Mouse (Mus musculus): ENCODE data around the gene Mrap.

Mrap gene

DNA sequence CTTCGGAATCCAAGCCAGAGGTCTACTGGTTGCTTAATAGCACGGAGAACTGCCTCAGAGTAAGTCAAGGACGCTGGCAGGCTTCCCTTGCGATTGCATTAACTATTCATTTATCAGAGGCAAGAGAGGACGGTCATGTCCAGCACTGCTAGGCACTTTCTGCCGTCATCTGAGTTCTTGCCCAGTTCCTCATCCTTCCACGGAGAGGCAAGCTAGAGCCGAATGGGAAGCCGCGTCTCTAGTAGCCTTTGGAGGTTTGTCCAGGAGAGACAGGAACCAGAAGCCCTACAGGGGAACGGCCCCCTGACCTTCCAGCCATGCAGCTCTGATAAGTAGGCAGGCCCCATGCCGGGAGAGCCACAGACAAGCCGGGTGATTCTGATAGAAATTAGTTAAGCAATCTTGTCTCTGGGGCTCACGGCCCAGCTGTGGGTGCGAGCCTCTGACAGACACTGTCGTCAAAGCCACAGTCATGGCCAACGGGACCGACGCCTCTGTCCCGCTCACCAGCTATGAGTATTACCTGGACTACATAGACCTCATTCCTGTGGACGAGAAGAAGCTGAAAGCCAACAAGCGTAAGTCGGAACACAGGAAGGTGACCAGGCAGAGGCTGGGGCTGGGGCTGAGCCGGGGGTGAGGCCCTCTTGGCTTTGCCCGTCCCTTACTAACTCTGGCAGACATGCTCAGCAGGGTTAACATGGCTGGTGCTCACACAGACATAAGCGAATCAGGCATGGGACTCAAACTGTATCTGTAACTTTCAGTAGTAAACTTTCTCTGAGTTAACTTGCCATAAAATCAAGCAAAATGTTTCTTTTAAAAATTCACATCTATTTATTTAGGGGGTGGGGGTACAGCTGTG, at the start of gene Mrap:
Gene Mrap (plus strand): TSS at position 116 of the 865 bp plus-strand sequence.
- no peak for DNase-seq

DNA sequence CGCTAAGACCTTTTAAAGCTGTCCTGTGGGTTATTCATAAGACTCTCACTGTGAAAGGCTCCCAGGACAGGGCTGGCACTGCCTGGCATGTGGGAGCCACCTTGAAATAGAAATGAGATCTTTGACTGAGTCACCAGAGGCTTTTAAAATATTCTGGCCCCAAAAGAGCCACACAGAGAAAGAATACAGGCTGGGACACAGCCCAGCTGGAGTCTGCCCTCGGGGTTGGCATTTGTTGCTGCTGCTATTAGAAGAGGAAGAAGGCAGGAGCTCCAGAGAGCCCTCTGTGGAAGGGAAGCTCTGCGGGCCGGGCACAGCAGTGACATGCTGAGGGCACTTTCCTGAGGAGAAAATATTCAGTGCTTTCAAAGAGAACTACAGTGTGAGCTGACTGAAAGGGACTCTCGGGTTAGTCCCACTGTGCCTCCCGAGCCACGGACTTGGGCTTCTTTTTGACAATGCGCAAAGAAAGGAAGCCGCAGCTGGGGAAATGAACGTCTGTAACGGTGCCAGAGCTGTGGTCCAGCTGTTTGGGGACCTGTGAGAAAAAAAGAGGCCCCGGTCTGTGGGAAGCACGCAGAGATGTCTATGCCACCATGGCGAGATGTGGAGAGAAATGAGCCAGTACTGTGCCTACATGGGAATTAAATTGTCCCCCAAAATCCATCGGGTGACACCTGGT, 45.2 kb upstream of the Mrap start:
- peak; percentile 16 to 43 for DNase-seq

DNA sequence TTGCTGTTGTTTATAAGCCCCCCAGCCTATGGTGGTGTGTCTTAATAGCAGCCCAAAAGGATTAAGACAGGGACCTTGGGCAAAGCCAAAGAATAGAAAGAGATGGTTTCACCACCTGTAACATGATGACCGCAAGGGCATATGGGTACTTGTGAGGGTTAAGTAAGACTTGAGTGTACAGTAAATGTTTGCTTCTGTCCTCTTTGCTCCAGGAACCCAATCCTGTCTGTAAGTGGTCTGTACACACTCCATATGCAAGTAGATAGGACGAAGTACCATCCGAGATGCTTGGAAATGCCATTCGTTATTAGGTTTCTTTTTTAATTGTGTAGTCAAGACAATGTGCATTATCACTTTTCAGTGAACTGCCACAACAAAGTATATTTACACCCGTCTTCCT, 44.4 kb upstream of the Mrap start:
- DNase-seq: no peak

DNA sequence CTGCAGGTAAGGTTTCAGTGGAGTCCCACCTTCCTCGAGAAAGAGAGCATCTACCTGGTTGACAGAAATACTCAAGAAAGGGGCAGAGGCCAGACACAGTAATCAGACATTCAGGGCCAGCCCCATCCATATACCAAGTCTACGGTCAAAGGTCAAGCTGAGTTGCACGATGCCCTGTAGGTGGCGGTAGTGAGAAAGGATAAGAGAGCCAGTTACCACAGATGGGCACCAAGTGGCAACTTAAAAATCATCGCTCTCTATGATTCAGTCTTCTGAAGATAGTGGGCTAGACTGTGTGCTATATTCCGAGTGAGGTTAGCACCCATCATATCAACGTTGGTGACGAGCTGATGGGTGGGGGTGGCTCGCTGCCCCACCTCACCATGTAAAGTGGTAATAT, 43.3 kb upstream of the Mrap start:
- peak in 1 of 2 experiments; percentile 56 for DNase-seq

DNA sequence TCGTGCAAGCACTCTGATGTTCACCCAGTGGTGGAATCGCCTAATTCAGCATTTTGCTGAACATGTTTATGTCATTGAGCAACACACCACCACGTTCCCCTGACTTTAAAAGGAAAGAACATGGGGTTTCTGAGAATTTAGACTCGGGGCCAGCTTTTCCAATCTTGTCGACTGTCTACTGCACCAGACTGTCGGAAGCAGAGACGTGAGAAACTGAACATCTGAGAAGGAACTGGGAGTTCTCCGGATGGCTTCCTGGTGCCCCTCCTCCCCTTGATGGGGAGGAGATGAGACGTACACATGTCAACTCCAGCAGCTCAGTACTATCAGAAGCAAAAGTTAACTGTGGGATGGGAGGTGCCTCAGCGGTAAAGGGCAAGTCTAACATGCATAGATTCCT, 42.9 kb upstream of the Mrap start:
- DNase-seq: no peak

DNA sequence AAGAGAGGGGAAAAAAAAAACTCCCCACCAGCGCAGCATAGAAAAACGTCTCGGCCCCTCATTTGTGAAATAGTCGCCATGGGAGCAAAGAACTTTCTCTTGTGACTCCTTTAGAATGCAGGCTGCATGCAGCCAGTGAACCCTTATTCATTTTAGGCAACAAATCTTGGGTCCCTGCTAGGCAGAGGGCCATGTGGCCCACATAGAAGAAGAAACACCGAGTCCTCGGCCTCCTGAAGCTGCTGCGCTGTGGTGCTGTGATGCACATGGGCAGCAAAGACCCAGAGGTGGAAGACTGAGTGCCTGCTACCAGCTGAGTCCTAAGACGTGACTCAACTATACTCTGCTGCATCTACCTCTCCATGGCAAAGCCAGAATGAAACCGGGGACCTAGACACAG, 41.7 kb upstream of the Mrap start:
- DNase-seq: no peak

DNA sequence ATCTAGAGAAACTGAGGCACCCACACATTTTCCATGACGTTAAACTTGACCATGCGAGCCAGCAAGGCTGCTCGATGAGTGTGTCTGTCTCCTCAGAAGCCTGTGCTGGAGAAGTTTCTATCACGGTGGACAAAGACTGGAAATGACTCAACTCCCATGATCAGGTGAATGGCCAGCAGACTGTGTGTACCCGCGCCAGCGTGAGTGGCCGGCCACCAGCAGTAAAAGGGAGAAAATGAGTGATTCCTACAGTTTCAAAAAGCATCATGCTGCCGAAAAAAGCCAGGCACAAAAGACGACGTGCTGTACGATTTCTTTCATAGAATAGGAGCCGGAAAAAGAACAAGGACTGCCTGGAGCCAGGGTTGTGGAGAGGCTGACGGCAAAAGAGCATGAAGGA, 38.6 kb upstream of the Mrap start:
- DNase-seq: no peak

DNA sequence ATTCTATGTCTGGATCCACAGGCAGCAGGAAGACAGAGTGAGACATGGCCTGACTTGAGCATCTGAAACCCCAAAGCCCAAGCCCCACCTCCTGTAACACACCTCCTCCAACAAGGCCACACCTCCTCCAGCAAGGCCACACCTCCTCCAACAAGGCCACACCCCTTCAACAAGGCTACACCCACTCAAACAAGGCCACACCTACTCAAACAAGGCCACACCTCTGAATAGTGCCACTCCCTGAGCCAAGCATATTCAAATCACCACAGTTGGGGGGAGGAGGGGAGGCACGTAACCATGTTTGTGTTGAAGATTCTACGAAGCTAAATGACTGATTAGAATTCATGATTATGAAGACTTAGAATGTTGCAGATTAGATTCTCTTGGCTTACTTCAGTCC, 36.5 kb upstream of the Mrap start:
- DNase-seq: no peak

DNA sequence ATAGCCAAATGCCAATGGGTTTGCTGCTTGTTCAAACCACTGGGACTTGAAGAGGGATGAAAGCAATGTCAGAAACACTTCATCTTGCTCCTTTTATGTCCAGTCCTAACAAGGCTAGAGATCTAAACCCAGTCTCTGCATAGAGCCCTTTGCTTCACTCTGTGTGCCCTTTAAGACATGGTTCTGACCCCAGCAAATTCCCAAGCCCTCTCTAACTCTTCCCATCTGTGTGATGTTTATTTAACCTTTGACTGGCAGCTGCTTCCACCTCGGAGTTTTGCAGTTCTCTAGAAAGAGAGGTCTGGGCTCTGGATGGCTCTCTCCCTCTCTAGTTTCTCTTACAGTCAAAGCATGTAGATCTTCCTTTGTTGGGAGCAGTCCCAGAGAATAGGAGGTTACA, 34.4 kb upstream of the Mrap start:
- DNase-seq: no peak

DNA sequence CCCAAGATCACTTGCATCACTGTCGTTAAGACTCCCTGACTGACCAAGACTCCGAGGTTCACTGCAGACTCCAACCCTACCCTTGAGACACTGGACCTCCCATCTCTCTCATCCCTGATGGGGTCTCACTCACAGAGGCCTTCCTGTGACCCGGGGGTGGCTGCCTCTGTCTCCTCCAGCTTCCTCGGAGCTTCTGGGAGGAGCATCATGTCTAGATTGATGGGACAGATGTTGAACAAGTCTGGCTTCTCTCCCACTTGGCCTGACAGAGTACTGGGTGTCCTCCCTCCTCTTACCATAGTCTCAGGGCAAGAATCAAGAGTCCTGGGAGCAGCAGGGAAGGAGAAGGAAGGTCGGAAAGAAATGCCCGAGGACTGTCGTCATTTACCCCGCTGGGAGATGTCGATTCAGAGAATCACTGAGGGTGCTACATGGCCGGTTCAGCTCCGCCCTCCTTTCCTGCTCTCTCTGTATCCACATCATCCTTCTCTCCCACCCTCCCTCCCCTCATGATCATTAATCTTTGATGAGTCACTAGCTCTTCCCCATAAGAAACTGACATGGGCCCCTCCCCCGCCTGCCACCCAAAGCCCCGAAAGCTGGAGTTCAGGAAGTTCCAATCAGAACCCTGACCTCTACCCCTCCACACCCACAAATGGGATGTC, 33.7 kb upstream of the Mrap start:
- no peak for DNase-seq

DNA sequence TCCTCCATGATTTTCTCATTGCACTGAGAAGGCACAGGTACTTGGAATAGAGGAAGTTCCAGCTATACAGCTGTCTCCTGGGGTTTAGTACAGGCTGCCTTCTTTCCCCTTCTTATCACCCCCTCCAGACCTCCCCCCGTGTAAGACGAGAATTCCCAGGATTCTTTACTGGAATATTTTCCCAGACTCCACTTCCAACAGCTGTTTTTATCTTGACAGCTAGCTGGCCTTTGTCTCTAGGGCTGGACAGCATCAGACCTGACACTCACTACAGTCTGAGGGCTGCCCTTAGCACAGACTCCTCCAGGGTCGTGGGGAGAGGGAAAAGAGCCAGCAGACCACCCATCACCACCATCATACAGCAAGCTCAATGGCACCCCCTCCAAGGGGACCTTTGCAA, 31.7 kb upstream of the Mrap start:
- no peak for DNase-seq

DNA sequence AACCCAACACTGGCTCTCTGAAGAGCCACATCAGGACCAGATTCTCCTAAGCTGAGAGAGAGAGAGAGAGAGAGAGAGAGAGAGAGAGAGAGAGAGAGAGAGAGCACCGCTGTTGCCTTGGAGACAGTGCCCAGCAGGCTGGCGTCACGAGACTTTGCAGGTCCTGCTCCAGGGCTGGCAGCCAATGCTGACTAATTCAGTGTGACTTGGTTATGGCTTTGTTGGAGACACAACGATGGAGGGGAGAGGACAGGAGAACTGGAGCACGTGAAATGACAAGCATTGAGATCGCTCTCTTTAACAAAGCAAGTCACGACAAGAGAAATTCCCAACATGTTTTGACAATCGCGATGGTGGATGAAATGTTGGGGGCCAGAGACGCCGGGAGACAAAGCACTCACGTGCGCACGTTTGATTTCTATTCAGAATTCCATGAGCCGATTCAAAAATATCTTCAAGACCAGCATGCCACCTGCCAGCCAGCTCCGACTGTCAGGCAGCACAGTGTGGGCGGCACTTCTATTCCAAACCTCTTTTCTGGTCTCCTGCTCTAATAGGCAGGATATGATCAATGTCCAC, 28.2 kb upstream of the Mrap start:
- peak; percentile 80 to 90 for DNase-seq

DNA sequence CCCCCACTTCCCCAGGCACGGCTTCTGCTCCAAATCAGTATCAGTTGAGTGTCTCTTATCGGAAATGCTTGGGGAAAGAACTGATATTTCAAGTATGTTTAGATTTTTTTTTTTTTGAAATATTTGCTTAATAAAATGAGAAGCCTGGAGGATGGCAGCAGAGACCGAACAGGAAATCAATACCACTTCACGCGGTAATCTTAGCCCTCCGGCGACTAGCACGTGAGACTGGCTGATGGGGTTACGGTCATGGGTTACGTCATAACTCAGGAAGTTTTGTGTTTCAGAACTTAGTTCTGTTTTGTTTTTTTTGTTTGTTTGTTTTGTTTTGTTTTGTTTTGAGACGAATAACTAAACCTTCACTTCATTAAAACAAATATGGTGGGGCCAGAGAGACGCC, 27.7 kb upstream of the Mrap start:
- no peak for DNase-seq

DNA sequence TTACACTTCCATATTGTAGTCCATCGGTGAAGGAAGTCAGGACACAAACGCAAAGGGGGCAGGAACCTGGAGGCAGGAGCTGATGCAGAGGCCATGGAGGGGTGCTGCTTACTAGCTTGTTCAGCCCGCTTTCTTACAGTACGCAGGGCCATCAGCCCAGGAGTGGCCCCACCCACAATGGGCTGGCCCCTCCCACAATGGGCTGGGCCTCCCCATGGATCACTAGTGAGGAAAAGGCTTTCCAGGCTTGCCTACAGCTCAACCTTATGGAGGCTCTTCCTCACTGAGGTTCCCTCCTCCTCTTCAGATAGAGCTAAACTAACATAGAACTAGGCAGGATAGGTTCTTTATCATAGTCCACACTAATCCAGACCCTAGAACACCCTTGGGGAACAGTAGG, 14.0 kb upstream of the Mrap start:
- DNase-seq: no peak

DNA sequence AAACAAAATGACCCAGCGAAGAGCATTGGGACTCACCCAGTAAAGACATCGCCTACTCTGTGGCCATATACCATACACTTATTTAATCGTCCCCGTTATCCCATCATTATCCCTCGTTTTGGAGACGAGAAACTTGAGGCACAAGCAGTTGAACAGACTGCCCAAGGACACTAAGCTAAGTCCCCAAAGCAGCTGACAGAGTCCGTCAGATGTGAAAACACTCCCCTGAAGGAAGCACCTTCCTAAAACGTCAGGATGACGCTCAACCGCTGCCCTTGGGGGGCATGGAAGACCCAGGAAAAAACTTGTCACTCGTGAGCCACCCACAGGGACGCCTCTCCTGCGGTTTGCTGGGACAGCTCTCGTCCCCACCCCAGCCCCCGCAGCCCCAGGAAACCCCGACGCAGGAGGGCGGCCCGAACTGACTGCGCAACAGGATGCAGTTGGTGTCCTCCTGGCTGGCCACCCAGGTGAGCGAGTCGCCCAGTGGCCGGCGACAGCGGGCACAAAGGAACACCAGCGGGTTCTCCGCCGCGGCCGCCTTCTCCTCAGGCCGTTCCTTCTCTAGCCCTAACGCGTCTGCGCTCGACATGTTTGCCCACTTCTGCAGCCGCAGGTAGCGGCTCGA, 11.3 kb upstream of the Mrap start:
- DNase-seq: no peak

DNA sequence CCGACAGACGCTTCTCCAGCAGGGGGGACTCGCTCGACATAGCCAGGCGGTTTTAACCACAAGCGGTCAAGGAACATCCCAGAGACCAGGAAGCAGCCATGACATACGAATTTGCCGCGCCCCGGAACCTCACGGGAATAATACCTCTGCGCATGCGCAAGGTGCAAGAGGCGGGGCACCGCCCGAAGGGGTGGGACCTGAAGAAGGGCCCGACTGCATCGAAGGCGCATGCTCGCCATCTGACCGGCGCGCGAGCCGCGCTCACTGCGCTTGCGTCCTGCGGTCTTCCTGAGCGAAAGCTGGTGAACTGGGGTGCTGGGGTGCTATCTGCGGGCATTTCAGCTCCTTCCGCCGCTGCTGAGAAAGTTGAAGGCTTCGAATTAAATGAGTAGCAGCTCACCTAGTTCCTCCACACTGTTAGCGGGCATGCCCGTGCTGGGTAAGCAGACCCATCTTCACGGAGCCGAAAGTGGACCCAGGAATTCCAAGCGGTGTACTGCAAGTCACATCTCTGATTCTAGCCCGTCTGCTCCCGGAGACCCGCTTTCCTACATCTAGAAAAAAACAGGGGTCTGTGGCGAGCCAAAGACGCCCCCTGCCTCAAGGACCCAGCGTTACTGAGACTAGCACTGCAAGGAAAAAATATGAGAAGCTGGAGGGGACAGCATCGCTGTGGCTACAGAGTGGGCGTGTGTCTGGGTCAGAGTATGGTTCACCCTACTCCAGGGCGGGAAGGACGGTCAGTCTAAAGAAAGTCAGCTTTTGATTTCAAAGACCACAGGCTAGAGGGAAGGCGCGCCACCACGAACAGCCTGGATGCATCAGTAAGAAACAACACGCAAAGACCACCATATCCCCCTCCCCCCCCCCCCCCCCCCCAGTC, 10.5 kb upstream of the Mrap start, which contains the start of gene Mis18a:
Gene Mis18a (minus strand): TSS at position 172 of the 883 bp plus-strand sequence.
- DNase-seq: peak; percentile 95 to 97

DNA sequence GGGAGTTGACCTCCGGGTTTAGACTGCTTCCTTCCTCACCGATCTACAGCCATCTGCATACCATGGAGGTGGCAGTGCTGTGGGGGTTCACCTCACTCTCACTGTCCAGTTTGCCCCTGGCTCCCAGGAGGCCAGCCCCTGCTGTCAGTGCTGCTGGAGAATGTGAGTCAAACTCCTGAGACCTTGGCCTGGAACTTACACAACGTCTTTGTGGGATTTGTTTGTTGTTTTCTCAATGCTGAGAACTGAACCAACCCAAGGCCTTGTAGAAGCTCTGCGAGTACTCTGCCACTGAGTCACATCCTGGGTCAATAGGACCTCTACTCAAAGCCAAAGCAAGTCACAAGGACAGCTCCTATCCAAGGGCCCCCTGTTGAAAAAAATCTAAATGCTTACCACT, 2.4 kb upstream of the Mrap start:
- DNase-seq: no peak

DNA sequence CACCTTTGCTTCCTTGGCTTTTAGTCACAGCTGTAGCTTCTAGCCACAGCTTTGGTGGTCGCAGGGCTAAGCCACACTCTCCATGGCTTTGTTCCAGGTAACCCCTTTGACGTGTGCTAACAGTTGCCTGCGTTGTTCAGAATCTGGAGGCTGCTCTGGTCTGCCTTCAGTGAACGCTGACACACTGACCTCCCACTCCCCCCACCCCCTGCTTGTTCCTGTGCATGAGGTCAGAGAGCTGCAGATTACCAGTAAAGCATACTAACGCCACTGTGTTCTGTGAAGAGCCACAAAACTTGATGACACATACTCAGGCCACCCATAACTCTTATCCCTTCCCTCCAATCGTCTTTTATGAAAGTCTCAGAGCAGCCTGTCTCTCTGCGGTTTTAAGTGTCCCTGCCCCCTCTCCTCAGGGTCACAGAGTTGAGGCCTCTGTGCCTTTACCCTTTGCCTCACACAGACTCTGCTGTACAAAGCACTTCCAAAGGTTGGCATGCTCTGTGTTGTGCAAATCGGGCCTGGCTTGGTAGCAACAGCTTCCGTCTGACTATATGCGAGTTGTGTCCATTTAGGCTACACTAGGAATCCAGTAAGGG, 1.2 kb upstream of the Mrap start:
- DNase-seq: no peak

DNA sequence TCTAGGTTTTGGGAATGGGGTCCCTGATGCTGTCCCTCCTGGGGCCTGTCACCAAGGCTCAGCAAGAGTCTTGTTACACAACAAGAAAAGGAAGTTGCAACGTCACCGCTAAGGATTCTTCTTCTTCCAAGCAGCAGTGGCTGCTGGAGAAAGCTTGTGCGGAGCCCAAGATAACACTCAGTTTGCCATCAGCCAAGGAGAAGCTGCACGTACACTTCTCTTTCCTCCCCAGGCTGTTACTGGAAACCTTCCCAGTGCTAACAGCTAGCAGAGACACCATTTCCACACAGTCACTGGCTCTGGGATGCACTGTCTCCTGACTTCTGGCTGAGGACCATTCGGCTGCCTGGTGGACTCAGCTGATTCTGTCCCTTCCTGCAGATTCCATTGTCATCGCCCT, 9.1 kb downstream of the Mrap start:
- DNase-seq: no peak

DNA sequence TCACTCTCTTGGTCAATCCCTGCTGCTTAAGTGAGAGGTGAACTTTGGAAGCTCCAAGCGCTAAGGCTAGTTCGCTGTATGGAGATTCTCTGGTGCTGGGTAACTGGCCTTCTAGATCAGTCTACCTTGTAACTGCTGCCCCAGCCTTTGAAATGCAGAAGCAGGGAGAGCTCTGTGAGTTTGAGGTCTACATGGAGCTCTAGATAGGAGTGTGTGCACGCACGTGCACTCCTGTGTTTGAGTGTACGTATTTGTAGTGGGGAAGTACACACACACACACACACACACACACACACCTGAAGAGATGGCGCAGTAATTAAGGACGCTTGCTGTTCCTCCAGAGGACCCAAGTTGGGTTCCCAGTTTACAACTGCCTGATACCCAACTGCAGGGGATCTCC, 10.2 kb downstream of the Mrap start:
- no peak for DNase-seq

DNA sequence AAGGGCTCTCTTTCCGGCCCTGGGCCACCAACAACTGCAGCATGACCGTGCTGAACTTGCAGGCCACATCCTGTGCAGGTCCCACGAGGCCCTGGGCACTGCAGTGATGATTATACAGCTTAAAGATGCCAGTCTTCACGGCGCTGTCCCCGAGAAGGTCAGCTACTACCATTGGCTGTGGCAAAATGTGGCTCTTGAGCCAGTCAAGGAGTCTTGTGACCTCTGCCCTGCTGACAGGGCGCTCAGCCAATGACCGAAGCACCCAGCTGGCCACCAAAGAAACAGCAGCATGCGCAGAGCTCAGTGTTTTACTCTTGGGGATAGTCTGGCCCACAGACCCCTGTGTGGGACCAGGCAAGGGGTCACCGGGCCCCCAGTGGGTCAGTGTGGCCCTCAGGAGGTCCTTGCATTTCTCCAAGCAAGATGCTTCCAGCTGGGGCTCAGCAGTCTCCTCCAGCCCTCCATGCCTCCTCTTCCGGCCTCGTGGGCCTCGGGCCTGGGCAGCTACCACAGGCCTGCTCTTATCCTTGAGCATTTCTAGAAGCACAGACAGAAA, 15.5 kb downstream of the Mrap start:
- no peak for DNase-seq

Measured in cerebellum, postnatal 25 days (tissue).